Mouse (Mus musculus): ENCODE results near the gene E2f6. TPM values are rescaled to one million over a fixed set of nuclear protein-coding genes. Genes with fewer than 3 reads are reported as not detected.

Gene E2f6
- polyA plus RNA-seq, 1 experiment from 2014 or later: 15.8 TPM

- Histone ChIP-seq H3K4me3 (replicated peaks) (no peak overlapping the region), H3K9me3 (replicated peaks) (no peaks in the 10 kb centered on the region), H3K4me2 (no peak overlapping the region), H3K36me3 (replicated peaks) (no peaks in the 10 kb centered on the region), H3K9ac (no peak overlapping the region), H3K27me3 (no peaks in the 10 kb centered on the region), H3K4me1 (replicated peaks) (peaks cover 4% of the 10 kb centered on the region; the same call in 1 of the 2 replicates), H3K27ac (replicated peaks) (no peak overlapping the region)
- 69% methylated on average over 2 of the region's 2 CpGs for WGBS (ENCODE audit: insufficient replicate concordance)
- ATAC-seq (ENCODE audit: insufficient read depth): no peak
Measured at GRCm38 (mm10) chr12:16848501-16848900, 37.7 kb downstream of the E2f6 start.

GRCm38 (mm10) chr12:16849821-16850220 is 39.1 kb downstream of the E2f6 start:
- no peak for ATAC-seq (ENCODE audit: insufficient read depth)
- 36% methylated on average over 2 of the region's 2 CpGs for WGBS (ENCODE audit: insufficient replicate concordance)
- Histone ChIP-seq H3K9ac (no peak overlapping the region), H3K4me1 (replicated peaks) (peaks cover 4% of the 10 kb centered on the region; the same call in 1 of the 2 replicates), H3K4me3 (replicated peaks) (no peak overlapping the region), H3K4me2 (no peak overlapping the region), H3K27ac (replicated peaks) (no peak overlapping the region), H3K9me3 (replicated peaks) (no peaks in the 10 kb centered on the region), H3K27me3 (no peaks in the 10 kb centered on the region), H3K36me3 (replicated peaks) (no peaks in the 10 kb centered on the region)

DNA sequence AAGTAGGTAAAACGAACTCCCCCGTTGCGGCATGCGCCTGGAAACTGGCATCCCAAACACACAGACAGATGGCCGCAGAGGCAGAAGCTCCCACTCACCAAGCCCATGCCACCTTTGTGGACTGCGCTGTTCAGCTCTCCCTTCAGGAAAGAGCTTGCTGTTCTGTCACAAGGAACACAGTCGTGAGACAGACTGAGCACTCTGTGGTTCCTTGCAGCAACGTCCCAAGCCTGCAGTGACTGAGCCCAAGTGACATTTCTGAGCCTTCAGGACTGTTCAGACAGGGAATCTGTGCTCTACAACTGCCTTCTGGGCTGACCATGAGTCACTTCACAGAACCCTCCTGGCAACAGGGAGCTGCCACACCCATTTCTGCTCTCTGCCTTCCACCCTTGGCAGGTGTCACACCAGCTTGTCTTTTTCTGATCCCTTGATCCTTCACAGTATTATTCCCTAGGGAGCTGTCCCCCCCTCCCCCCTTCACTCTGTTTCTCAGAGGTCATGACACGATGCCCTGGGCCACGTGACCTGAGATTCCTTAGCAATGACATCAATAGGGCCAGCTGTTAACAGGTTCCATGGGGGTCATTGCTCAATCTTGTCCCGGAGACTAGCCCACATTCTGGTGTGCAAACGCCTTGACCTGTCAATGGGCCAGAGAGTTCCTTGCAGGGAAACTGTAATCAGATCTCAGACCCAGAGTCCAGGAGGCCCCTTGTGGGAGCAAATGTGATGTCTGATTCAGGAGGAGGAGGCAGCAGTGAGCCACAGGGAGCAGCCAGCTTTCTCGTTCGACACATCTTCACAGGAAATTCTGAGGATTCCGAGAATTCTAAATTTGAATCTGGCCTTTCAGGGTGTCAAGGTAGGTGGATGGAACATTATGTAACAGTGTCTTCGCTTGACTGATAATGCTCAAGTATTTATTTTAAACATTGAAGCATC is 39.9 kb downstream of the E2f6 start:
- Histone ChIP-seq H3K4me1 (replicated peaks) (peaks cover 4% of the 10 kb centered on the region; the same call in 1 of the 2 replicates), H3K4me2 (no peak overlapping the region), H3K9ac (no peak overlapping the region), H3K27me3 (no peaks in the 10 kb centered on the region), H3K27ac (replicated peaks) (no peak overlapping the region), H3K9me3 (replicated peaks) (no peaks in the 10 kb centered on the region), H3K4me3 (replicated peaks) (no peak overlapping the region), H3K36me3 (replicated peaks) (no peaks in the 10 kb centered on the region)
- 47% methylated on average over 16 of the region's 16 CpGs for WGBS (ENCODE audit: insufficient replicate concordance)
- no peak for ATAC-seq (ENCODE audit: insufficient read depth)

DNA sequence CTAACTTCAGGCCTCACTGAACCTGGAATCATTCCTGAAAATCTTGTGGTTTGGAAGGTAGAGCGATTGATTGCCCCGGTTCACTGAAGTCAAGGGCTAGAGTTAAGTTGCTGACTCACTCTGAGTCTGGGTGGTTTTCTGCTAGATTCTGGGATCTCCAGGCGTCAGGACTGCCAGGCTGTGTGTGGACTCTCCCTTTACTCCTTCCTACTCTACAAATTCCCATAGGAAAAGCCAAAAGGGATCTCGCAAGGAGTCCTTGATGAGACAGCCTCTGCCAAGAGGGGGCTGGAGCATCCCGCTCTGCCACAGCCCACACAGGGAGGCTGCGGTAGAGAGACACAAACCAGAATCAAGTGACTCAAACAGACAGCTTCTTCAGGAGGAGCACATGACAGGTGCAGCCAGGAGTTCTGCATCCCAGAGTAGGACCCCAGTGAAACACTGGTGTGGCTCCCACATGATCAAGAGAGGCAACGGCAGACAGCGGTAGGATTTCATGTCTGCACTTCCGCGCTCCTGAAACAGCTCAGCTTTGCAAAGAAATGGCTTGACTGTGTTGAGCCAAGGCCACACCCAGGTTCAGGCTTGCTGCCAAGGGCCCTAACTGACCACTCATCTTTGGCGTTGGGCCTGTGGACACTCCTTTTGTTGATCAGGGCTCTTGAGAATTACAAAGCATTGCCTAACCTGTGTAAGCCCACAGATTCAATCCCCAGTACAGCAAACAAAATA is 42.8 kb downstream of the E2f6 start:
- no peak for ATAC-seq (ENCODE audit: insufficient read depth)
- Histone ChIP-seq H3K27ac (replicated peaks) (no peak overlapping the region), H3K9ac (no peak overlapping the region), H3K4me2 (no peak overlapping the region), H3K4me3 (replicated peaks) (no peak overlapping the region), H3K4me1 (replicated peaks) (peaks cover 4% of the 10 kb centered on the region; the same call in 1 of the 2 replicates), H3K36me3 (replicated peaks) (no peaks in the 10 kb centered on the region), H3K9me3 (replicated peaks) (no peaks in the 10 kb centered on the region), H3K27me3 (no peaks in the 10 kb centered on the region)
- WGBS (ENCODE audit: insufficient replicate concordance): 66% methylated on average over 11 of the region's 11 CpGs

DNA sequence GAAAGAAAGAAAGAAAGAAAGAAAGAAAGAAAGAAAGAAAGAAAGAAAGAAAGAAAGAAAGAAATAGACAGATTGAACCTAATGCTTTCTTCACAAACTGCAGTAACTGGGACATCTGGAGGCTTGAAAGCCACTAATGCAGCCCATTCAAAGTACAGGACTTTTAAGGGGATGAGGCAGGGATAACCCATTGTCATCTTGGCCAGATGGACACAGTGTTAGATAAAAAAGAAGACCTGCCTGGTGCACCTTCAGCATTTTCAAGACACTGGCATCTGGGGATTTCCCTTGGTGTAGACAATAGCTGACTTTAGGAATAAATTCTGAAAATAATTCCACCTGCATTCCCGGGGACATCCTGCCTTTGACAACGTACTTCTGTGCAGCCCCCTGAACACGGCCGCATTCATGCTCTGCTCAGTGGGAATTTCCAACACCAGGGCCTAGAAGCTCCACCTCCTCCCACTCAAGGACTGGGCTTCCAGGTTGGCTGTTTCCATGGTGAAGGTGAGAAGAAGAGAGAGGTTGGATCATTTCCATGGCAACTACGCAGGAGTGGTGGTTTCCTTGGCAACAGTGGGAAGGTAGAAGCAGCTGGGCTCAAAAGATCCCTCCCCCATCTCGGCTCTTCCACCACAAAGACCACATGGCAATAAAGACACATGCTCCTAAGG is 45.0 kb downstream of the E2f6 start:
- Histone ChIP-seq H3K4me2 (no peak overlapping the region), H3K27ac (replicated peaks) (no peak overlapping the region), H3K9me3 (replicated peaks) (no peaks in the 10 kb centered on the region), H3K4me1 (replicated peaks) (no peaks in the 10 kb centered on the region), H3K4me3 (replicated peaks) (no peak overlapping the region), H3K27me3 (no peaks in the 10 kb centered on the region), H3K36me3 (replicated peaks) (no peaks in the 10 kb centered on the region), H3K9ac (no peak overlapping the region)
- ATAC-seq (ENCODE audit: insufficient read depth): no peak
- WGBS (ENCODE audit: insufficient replicate concordance): 55% methylated on average over 6 of the region's 6 CpGs

DNA sequence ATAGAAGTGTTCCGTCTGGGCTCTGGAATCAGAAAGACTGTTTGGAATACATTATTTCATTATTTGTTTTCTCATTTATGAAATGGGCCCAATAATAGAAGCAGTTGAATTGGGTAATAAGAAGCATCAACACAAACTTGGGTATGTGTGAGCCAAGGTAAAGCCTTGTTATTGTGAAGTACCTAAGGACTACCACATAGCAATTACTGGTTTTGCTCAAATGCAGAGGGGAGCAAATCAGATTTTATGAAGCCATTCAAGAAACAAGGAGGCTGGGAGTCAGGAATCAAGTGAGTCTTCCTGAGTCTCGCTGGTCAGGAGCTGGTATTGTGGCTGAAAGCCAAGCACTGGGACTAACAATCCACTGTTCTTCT is 45.5 kb downstream of the E2f6 start:
- ATAC-seq (ENCODE audit: insufficient read depth): no peak
- H3K9me3 ChIP-seq (replicated peaks): no peaks in the 10 kb centered on the region
- H3K36me3 ChIP-seq (replicated peaks): no peaks in the 10 kb centered on the region
- no peak overlapping the region for H3K27ac ChIP-seq (replicated peaks)
- 51% methylated on average over 2 of the region's 2 CpGs for WGBS (ENCODE audit: insufficient replicate concordance)
- no peak overlapping the region for H3K9ac ChIP-seq
- H3K4me1 ChIP-seq (replicated peaks): no peaks in the 10 kb centered on the region
- no peak overlapping the region for H3K4me2 ChIP-seq
- no peak overlapping the region for H3K4me3 ChIP-seq (replicated peaks)
- H3K27me3 ChIP-seq: no peaks in the 10 kb centered on the region

DNA sequence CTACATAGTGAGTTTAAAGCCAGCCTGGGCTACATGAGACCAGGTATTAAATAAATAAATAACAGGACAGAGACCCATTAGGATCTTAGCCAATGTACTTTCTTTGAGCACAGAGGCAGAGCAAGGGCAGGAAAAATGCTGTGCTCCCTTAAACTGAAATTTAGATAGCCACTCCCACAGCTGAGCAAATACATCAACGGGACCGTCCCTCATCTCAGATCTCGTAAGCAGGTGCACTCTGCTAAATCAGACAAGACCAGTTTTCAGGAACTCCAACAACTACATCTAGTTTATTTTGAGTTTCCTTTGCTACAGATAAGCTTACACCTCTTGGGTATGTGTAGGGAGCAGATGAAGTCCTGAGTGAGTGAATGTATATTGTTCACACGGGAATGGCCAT is 47.3 kb downstream of the E2f6 start:
- no peak overlapping the region for H3K4me2 ChIP-seq
- no peaks in the 10 kb centered on the region for H3K36me3 ChIP-seq (replicated peaks)
- WGBS (ENCODE audit: insufficient replicate concordance): 52% methylated on average over 4 of the region's 4 CpGs
- no peaks in the 10 kb centered on the region for H3K4me1 ChIP-seq (replicated peaks)
- H3K9ac ChIP-seq: no peak overlapping the region
- no peak for ATAC-seq (ENCODE audit: insufficient read depth)
- no peak overlapping the region for H3K27ac ChIP-seq (replicated peaks)
- H3K9me3 ChIP-seq (replicated peaks): no peaks in the 10 kb centered on the region
- no peak overlapping the region for H3K4me3 ChIP-seq (replicated peaks)
- H3K27me3 ChIP-seq: no peaks in the 10 kb centered on the region

DNA sequence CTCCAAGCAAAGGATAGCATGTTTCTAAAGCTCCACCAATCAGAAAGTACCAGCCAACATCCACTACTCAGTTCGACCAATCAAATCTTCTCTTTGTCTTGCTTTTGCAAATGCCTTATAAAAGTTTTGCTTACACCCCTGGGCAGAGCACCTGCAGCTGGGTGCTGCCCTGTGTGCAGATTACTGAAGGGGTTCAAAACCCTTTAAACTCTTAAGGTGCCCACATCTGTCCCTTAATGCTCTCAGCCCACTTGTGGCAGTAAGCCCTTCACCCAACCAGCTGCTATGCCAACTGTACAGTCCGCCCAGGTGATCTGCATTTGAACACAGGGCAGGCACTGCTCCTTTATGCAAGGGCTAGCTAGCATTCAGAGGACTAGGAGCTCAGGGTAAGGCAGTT is 49.0 kb downstream of the E2f6 start:
- 63% methylated on average over 2 of the region's 2 CpGs for WGBS (ENCODE audit: insufficient replicate concordance)
- no peaks in the 10 kb centered on the region for H3K27me3 ChIP-seq
- H3K36me3 ChIP-seq (replicated peaks): no peaks in the 10 kb centered on the region
- H3K27ac ChIP-seq (replicated peaks): no peak overlapping the region
- H3K4me1 ChIP-seq (replicated peaks): no peaks in the 10 kb centered on the region
- no peak overlapping the region for H3K9ac ChIP-seq
- H3K4me2 ChIP-seq: no peak overlapping the region
- H3K9me3 ChIP-seq (replicated peaks): no peaks in the 10 kb centered on the region
- ATAC-seq (ENCODE audit: insufficient read depth): no peak
- no peak overlapping the region for H3K4me3 ChIP-seq (replicated peaks)

- Histone ChIP-seq H3K4me3 (replicated peaks) (no peak overlapping the region), H3K4me1 (replicated peaks) (no peaks in the 10 kb centered on the region), H3K27ac (replicated peaks) (no peak overlapping the region), H3K27me3 (no peaks in the 10 kb centered on the region), H3K4me2 (no peak overlapping the region), H3K9ac (no peak overlapping the region), H3K36me3 (replicated peaks) (no peaks in the 10 kb centered on the region), H3K9me3 (replicated peaks) (no peaks in the 10 kb centered on the region)
- WGBS (ENCODE audit: insufficient replicate concordance): 54% methylated on average over 1 of the region's 1 CpGs
- ATAC-seq (ENCODE audit: insufficient read depth): no peak
Measured at GRCm38 (mm10) chr12:16860533-16860932, 49.8 kb downstream of the E2f6 start.

GRCm38 (mm10) chr12:16860961-16861360 is 50.2 kb downstream of the E2f6 start:
- H3K9ac ChIP-seq: no peak overlapping the region
- H3K4me2 ChIP-seq: no peak overlapping the region
- H3K27me3 ChIP-seq: no peaks in the 10 kb centered on the region
- no peak overlapping the region for H3K27ac ChIP-seq (replicated peaks)
- H3K36me3 ChIP-seq (replicated peaks): no peaks in the 10 kb centered on the region
- ATAC-seq (ENCODE audit: insufficient read depth): no peak
- H3K4me1 ChIP-seq (replicated peaks): no peaks in the 10 kb centered on the region
- WGBS (ENCODE audit: insufficient replicate concordance): 20% methylated on average over 3 of the region's 3 CpGs
- no peaks in the 10 kb centered on the region for H3K9me3 ChIP-seq (replicated peaks)
- no peak overlapping the region for H3K4me3 ChIP-seq (replicated peaks)

- Histone ChIP-seq H3K36me3 (replicated peaks) (no peaks in the 10 kb centered on the region), H3K9ac (no peak overlapping the region), H3K9me3 (replicated peaks) (no peaks in the 10 kb centered on the region), H3K27ac (replicated peaks) (no peak overlapping the region), H3K4me1 (replicated peaks) (peaks cover 3% of the 10 kb centered on the region), H3K27me3 (no peaks in the 10 kb centered on the region), H3K4me2 (no peak overlapping the region), H3K4me3 (replicated peaks) (no peak overlapping the region)
- ATAC-seq (ENCODE audit: insufficient read depth): no peak
- 54% methylated on average over 4 of the region's 4 CpGs for WGBS (ENCODE audit: insufficient replicate concordance)
Measured at GRCm38 (mm10) chr12:16864477-16864876, 53.7 kb downstream of the E2f6 start.
